Comparison of ENCODE assay signal across 14 mouse cellular contexts in the genomic region with DNA sequence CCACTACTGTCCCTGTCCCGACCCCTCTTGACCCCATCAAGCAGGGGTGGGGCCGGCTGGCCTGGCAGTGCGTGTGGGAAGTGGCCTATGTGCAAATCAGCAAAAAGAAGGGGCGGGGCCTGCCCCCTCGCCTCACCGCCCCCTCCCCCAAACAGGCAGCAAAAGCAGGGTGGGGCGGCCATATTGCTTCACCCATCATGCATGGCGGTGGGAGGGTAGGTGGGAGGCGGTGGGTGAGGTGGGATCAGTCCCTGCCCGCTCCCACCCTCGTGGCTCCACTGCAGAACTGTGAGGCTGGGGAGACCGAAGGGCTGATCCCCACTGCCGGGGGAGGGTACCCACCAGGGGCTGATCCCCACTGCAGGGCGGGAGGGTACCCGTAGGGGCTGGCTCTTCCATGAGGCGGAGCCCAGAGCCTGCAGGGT. TPM values are rescaled to one million over a fixed set of nuclear protein-coding genes. Genes with fewer than 3 reads are reported as not detected.
DNase-seq lines count a peak whose midpoint lies in the region; ATAC-seq and TF ChIP-seq lines count a peak whose summit lies in the region.
"Had no signal": no experiment of that assay in that cellular context is flagged by ENCODE, and none has a peak within 500 bp of the region (broad histone marks: within the 10 kb centered on the region; RNA-seq: fewer than 3 reads in every experiment).

No protein-coding gene starts in this region.

- intact Hi-C loops in heart, adult 2 months (cut with DNase I) = no loop called here

- TF ChIP-seq EP300 in heart, adult 2 months (IDR thresholded peaks at IDR 0.05; ENCODE audit: insufficient read depth, low read depth, low read length) = no peak

- no peak overlapping the region for H3K4me2 ChIP-seq in neural tube, embryonic 11.5 days (ENCODE audit: low read depth)
- H3K4me2 ChIP-seq in neural tube, embryonic 15.5 days = no peak overlapping the region
- no peak overlapping the region for H3K4me2 ChIP-seq in embryonic facial prominence, embryonic 15.5 days (replicated peaks)
- H3K4me2 ChIP-seq in midbrain, embryonic 14.5 days (ENCODE audit: low read length) = no peak overlapping the region

- 40% methylated on average over 16 of the region's 16 CpGs for WGBS in heart, embryonic 10.5 days
- 85% methylated on average over 16 of the region's 16 CpGs for WGBS in heart, adult 2 months
- 42% methylated on average over 12 of the region's 16 CpGs for WGBS in neural tube, embryonic 11.5 days
- 30% methylated on average over 15 of the region's 16 CpGs for WGBS in neural tube, embryonic 15.5 days
- 43% methylated on average over 16 of the region's 16 CpGs for WGBS in embryonic facial prominence, embryonic 15.5 days
- 51% methylated on average over 16 of the region's 16 CpGs for WGBS in midbrain, embryonic 14.5 days

- no peaks in the 10 kb centered on the region for H3K79me2 ChIP-seq in heart, adult 2 months (replicated peaks; ENCODE audit: control insufficient read depth, insufficient read depth, low read length)

- H3K9me3 ChIP-seq in heart, embryonic 10.5 days = no peaks in the 10 kb centered on the region
- H3K9me3 ChIP-seq in neural tube, embryonic 11.5 days (ENCODE audit: control insufficient read depth, low read length) = no peaks in the 10 kb centered on the region
- H3K9me3 ChIP-seq in neural tube, embryonic 15.5 days (replicated peaks) = no peaks in the 10 kb centered on the region
- no peaks in the 10 kb centered on the region for H3K9me3 ChIP-seq in embryonic facial prominence, embryonic 15.5 days (replicated peaks)
- H3K9me3 ChIP-seq in midbrain, embryonic 14.5 days (ENCODE audit: control insufficient read depth, low read length) = no peaks in the 10 kb centered on the region

- no peaks in the 10 kb centered on the region for H3K27me3 ChIP-seq in heart, embryonic 10.5 days (ENCODE audit: insufficient read depth, poor library complexity, severe bottlenecking)
- H3K27me3 ChIP-seq in heart, adult 2 months (ENCODE audit: control insufficient read depth, insufficient read depth, low read length) = no peaks in the 10 kb centered on the region
- no peaks in the 10 kb centered on the region for H3K27me3 ChIP-seq in neural tube, embryonic 11.5 days (ENCODE audit: control insufficient read depth, insufficient read depth, low read length)
- 0 out of 2 replicates have a peak, but pooled peaks cover 11% of the 10 kb centered on the region for H3K27me3 ChIP-seq in neural tube, embryonic 15.5 days (replicated peaks)
- H3K27me3 ChIP-seq in embryonic facial prominence, embryonic 15.5 days = no peaks in the 10 kb centered on the region
- H3K27me3 ChIP-seq in midbrain, embryonic 14.5 days (ENCODE audit: control insufficient read depth, insufficient read depth, low read length) = no peaks in the 10 kb centered on the region

- 0 out of 2 replicates have a peak, but pooled peaks have one; percentile 27 for ATAC-seq in neural tube, embryonic 11.5 days (ENCODE audit: insufficient read depth, low FRiP score, low TSS enrichment)
- ATAC-seq in neural tube, embryonic 15.5 days (ENCODE audit: low FRiP score) = no peak
- peak; percentile 31; the same call in 1 of the 2 replicates for ATAC-seq in embryonic facial prominence, embryonic 15.5 days (ENCODE audit: insufficient number of reproducible peaks, low FRiP score, low TSS enrichment, low read depth)
- 0 out of 2 replicates have a peak, but pooled peaks have one; percentile 7 for ATAC-seq in midbrain, embryonic 14.5 days (ENCODE audit: low FRiP score, low TSS enrichment)

- no peak for TF ChIP-seq POLR2A in heart, adult 2 months (IDR thresholded peaks at IDR 0.05; ENCODE audit: insufficient read depth, low read depth, low read length)

- H3K4me1 ChIP-seq in heart, embryonic 10.5 days = peaks cover 46% of the 10 kb centered on the region
- H3K4me1 ChIP-seq in heart, adult 2 months (ENCODE audit: control insufficient read depth, insufficient read depth, low read length) = peaks cover 7% of the 10 kb centered on the region
- no peaks in the 10 kb centered on the region for H3K4me1 ChIP-seq in neural tube, embryonic 11.5 days (ENCODE audit: control insufficient read depth, insufficient read depth, low read length)
- peaks cover 3% of the 10 kb centered on the region; the same call in 1 of the 2 replicates for H3K4me1 ChIP-seq in neural tube, embryonic 15.5 days
- H3K4me1 ChIP-seq in embryonic facial prominence, embryonic 15.5 days = peaks cover 16% of the 10 kb centered on the region
- no peaks in the 10 kb centered on the region for H3K4me1 ChIP-seq in midbrain, embryonic 14.5 days (ENCODE audit: control insufficient read depth, insufficient read depth, low read length)

- H3K36me3 ChIP-seq in heart, embryonic 10.5 days = no peaks in the 10 kb centered on the region
- H3K36me3 ChIP-seq in heart, adult 2 months (ENCODE audit: control insufficient read depth, insufficient read depth, low read length) = no peaks in the 10 kb centered on the region
- no peaks in the 10 kb centered on the region for H3K36me3 ChIP-seq in neural tube, embryonic 11.5 days (ENCODE audit: control insufficient read depth, insufficient read depth, low read length)
- H3K36me3 ChIP-seq in neural tube, embryonic 15.5 days = no peaks in the 10 kb centered on the region
- no peaks in the 10 kb centered on the region for H3K36me3 ChIP-seq in embryonic facial prominence, embryonic 15.5 days
- no peaks in the 10 kb centered on the region for H3K36me3 ChIP-seq in midbrain, embryonic 14.5 days (ENCODE audit: control insufficient read depth, insufficient read depth, low read length)
- H3K36me3 ChIP-seq: G1E had no signal

- no peak overlapping the region for H3K9ac ChIP-seq in heart, adult 2 months (ENCODE audit: low read depth, low read length)
- no peak overlapping the region for H3K9ac ChIP-seq in neural tube, embryonic 11.5 days (ENCODE audit: low read length)
- H3K9ac ChIP-seq in neural tube, embryonic 15.5 days (replicated peaks) = no peak overlapping the region
- H3K9ac ChIP-seq in embryonic facial prominence, embryonic 15.5 days = no peak overlapping the region
- no peak overlapping the region for H3K9ac ChIP-seq in midbrain, embryonic 14.5 days (replicated peaks; ENCODE audit: low read length)

- no peak for DNase-seq in heart, embryonic 10.5 days (ENCODE audit: low spot score)
- no peak for DNase-seq in heart, adult 2 months
- peak; percentile 31 for DNase-seq in neural tube, embryonic 11.5 days (ENCODE audit: low spot score)
- DNase-seq in midbrain, embryonic 14.5 days = no peak
- DNase-seq in thymus, postnatal 36 days = no peak
- DNase-seq in left cerebral cortex, adult 8-10 months (ENCODE audit: low spot score in 2 of 2) = no peak
- DNase-seq: adrenal gland, postnatal 14 days; gastrocnemius, postnatal 36 days; lung, postnatal 14 days had no signal

- H3K4me3 ChIP-seq in heart, embryonic 10.5 days = peak overlapping the region; percentile 9; the same call in 1 of the 2 replicates
- H3K4me3 ChIP-seq in heart, adult 2 months = no peak overlapping the region
- no peak overlapping the region for H3K4me3 ChIP-seq in neural tube, embryonic 11.5 days (ENCODE audit: low read depth, low read length)
- H3K4me3 ChIP-seq in neural tube, embryonic 15.5 days (replicated peaks) = no peak overlapping the region
- H3K4me3 ChIP-seq in embryonic facial prominence, embryonic 15.5 days (replicated peaks) = no peak overlapping the region
- H3K4me3 ChIP-seq in midbrain, embryonic 14.5 days (replicated peaks; ENCODE audit: low read depth, low read length) = no peak overlapping the region
- H3K4me3 ChIP-seq: left cerebral cortex, adult 2 months had no signal

- H3K27ac ChIP-seq in heart, embryonic 10.5 days = peak overlapping the region; percentile 86
- H3K27ac ChIP-seq in heart, adult 2 months = no peak overlapping the region; the same call in 1 of the 2 replicates
- H3K27ac ChIP-seq in neural tube, embryonic 11.5 days (ENCODE audit: low read depth, low read length) = no peak overlapping the region
- H3K27ac ChIP-seq in neural tube, embryonic 15.5 days (replicated peaks) = no peak overlapping the region
- H3K27ac ChIP-seq in embryonic facial prominence, embryonic 15.5 days (replicated peaks) = no peak overlapping the region
- no peak overlapping the region for H3K27ac ChIP-seq in midbrain, embryonic 14.5 days (replicated peaks; ENCODE audit: low read depth, low read length)
- H3K27ac ChIP-seq: left cerebral cortex, adult 2 months had no signal

- no peak for TF ChIP-seq CTCF in heart, adult 2 months (IDR thresholded peaks at IDR 0.05)

RNA-seq across cellular contexts. Expression of gene Hpn, which starts 1.6 kb away (rescaled TPM):
- 3.6 and 15.0 TPM in 2 replicates for polyA plus RNA-seq in heart, embryonic 10.5 days (2016; fragmentation: Nextera tagmentation; extraction: Ambion mirVana)
- 1 to 10 TPM; 1.7 to 2.6 TPM for total RNA-seq in heart, adult 2 months (2021)
- 2.8 and 5.1 TPM in 2 replicates for polyA plus RNA-seq in heart, adult 2 months (2012; rRNA removed)
- 1.6 TPM in 2 replicates for polyA plus RNA-seq in neural tube, embryonic 11.5 days (2014; fragmentation: Nextera tagmentation; extraction: Ambion mirVana)
- polyA plus RNA-seq in neural tube, embryonic 15.5 days (2015; fragmentation: Nextera tagmentation; extraction: Ambion mirVana) = 0.50 and 4.0 TPM in 2 replicates
- 5.4 and 5.7 TPM in 2 replicates for polyA plus RNA-seq in embryonic facial prominence, embryonic 15.5 days (2015; fragmentation: Nextera tagmentation; extraction: Ambion mirVana)
- 0.26 TPM in 1 of 2 replicates, not detected in the other for polyA plus RNA-seq in midbrain, embryonic 14.5 days (2014; fragmentation: Nextera tagmentation; extraction: Ambion mirVana)
- 1 to 10 TPM; 2.0 to 4.4 (median 3.5) TPM for total RNA-seq in left cerebral cortex, adult 8-10 months (2022)
- polyA plus RNA-seq: G1E had no signal

RNA-seq across cellular contexts. Expression of gene Scn1b, which starts 10.1 kb away (rescaled TPM):
- 3.9 and 4.3 TPM in 2 replicates for polyA plus RNA-seq in heart, embryonic 10.5 days (2016; fragmentation: Nextera tagmentation; extraction: Ambion mirVana)
- total RNA-seq in heart, adult 2 months (2021) = 10 to 100 TPM; 31.8 to 32.5 TPM
- 39.7 and 41.9 TPM in 2 replicates for polyA plus RNA-seq in heart, adult 2 months (2012; rRNA removed)
- 0.65 and 0.94 TPM in 2 replicates for polyA plus RNA-seq in neural tube, embryonic 11.5 days (2014; fragmentation: Nextera tagmentation; extraction: Ambion mirVana)
- 21.1 and 24.8 TPM in 2 replicates for polyA plus RNA-seq in neural tube, embryonic 15.5 days (2015; fragmentation: Nextera tagmentation; extraction: Ambion mirVana)
- 7.1 and 7.8 TPM in 2 replicates for polyA plus RNA-seq in embryonic facial prominence, embryonic 15.5 days (2015; fragmentation: Nextera tagmentation; extraction: Ambion mirVana)
- polyA plus RNA-seq in midbrain, embryonic 14.5 days (2014; fragmentation: Nextera tagmentation; extraction: Ambion mirVana) = 5.6 TPM in 2 replicates
- total RNA-seq in left cerebral cortex, adult 8-10 months (2022) = 100 to 1,000 TPM; 652 to 704 (median 680) TPM
- total RNA-seq: G1E; neutrophil, adult 5-6 weeks had no signal
- polyA plus RNA-seq: G1E had no signal

RNA-seq across cellular contexts. Expression of gene Gramd1a, which starts 39.0 kb away (rescaled TPM):
- polyA plus RNA-seq in heart, embryonic 10.5 days (2016; fragmentation: Nextera tagmentation; extraction: Ambion mirVana) = 58.1 and 70.9 TPM in 2 replicates
- total RNA-seq in heart, adult 2 months (2021) = 10 to 100 TPM; 27.9 to 33.7 TPM
- 49.2 and 64.3 TPM in 2 replicates for polyA plus RNA-seq in heart, adult 2 months (2012; rRNA removed)
- 144 and 159 TPM in 2 replicates for polyA plus RNA-seq in neural tube, embryonic 11.5 days (2014; fragmentation: Nextera tagmentation; extraction: Ambion mirVana)
- 174 and 212 TPM in 2 replicates for polyA plus RNA-seq in neural tube, embryonic 15.5 days (2015; fragmentation: Nextera tagmentation; extraction: Ambion mirVana)
- 72.5 and 75.2 TPM in 2 replicates for polyA plus RNA-seq in embryonic facial prominence, embryonic 15.5 days (2015; fragmentation: Nextera tagmentation; extraction: Ambion mirVana)
- 205 and 232 TPM in 2 replicates for polyA plus RNA-seq in midbrain, embryonic 14.5 days (2014; fragmentation: Nextera tagmentation; extraction: Ambion mirVana)
- total RNA-seq in left cerebral cortex, adult 8-10 months (2022) = 100 to 1,000 TPM; 103 to 108 (median 105) TPM

RNA-seq across cellular contexts. Expression of gene Fxyd3, which starts 40.2 kb away (rescaled TPM):
- polyA plus RNA-seq in heart, embryonic 10.5 days (2016; fragmentation: Nextera tagmentation; extraction: Ambion mirVana) = 0.53 and 2.0 TPM in 2 replicates
- total RNA-seq in heart, adult 2 months (2021) = 1 to 10 TPM; 1.6 to 2.5 TPM
- 4.9 and 5.5 TPM in 2 replicates for polyA plus RNA-seq in heart, adult 2 months (2012; rRNA removed)
- polyA plus RNA-seq in neural tube, embryonic 11.5 days (2014; fragmentation: Nextera tagmentation; extraction: Ambion mirVana) = 6.0 and 7.7 TPM in 2 replicates
- polyA plus RNA-seq in neural tube, embryonic 15.5 days (2015; fragmentation: Nextera tagmentation; extraction: Ambion mirVana) = 0.79 and 14.6 TPM in 2 replicates
- 108 and 127 TPM in 2 replicates for polyA plus RNA-seq in embryonic facial prominence, embryonic 15.5 days (2015; fragmentation: Nextera tagmentation; extraction: Ambion mirVana)
- not detected in 2 replicates for polyA plus RNA-seq in midbrain, embryonic 14.5 days (2014; fragmentation: Nextera tagmentation; extraction: Ambion mirVana)
- total RNA-seq in left cerebral cortex, adult 8-10 months (2022) = 1 to 10 TPM in 3 of 4 experiments, under 1 TPM in 1; 0.75 to 2.1 (median 1.2) TPM
- total RNA-seq: left cerebral cortex, adult 2 months; neutrophil, adult 5-6 weeks had no signal
- polyA plus RNA-seq: G1E had no signal

RNA-seq across cellular contexts. Expression of gene Lgi4, which starts 57.6 kb away (rescaled TPM):
- 0.27 and 0.41 TPM in 2 replicates for polyA plus RNA-seq in heart, embryonic 10.5 days (2016; fragmentation: Nextera tagmentation; extraction: Ambion mirVana)
- total RNA-seq in heart, adult 2 months (2021) = 1 to 10 TPM; 3.8 to 3.9 TPM
- polyA plus RNA-seq in heart, adult 2 months (2012; rRNA removed) = 5.4 and 6.5 TPM in 2 replicates
- polyA plus RNA-seq in neural tube, embryonic 11.5 days (2014; fragmentation: Nextera tagmentation; extraction: Ambion mirVana) = 4.6 and 4.9 TPM in 2 replicates
- polyA plus RNA-seq in neural tube, embryonic 15.5 days (2015; fragmentation: Nextera tagmentation; extraction: Ambion mirVana) = 1.3 and 1.7 TPM in 2 replicates
- polyA plus RNA-seq in embryonic facial prominence, embryonic 15.5 days (2015; fragmentation: Nextera tagmentation; extraction: Ambion mirVana) = 1.7 and 2.1 TPM in 2 replicates
- polyA plus RNA-seq in midbrain, embryonic 14.5 days (2014; fragmentation: Nextera tagmentation; extraction: Ambion mirVana) = 0.16 and 0.17 TPM in 2 replicates
- 10 to 100 TPM; 35.0 to 50.6 (median 40.8) TPM for total RNA-seq in left cerebral cortex, adult 8-10 months (2022)
- polyA plus RNA-seq: G1E had no signal
